Mouse (Mus musculus) forebrain, embryonic 11.5 days (tissue): ENCODE results near the gene Vamp5. TPM values are rescaled to one million over a fixed set of nuclear protein-coding genes. Genes with fewer than 3 reads are reported as not detected.

Experiments
- ATAC-seq: fragments of 200-750 bp; cut with Nextera tagmentation; replicated peaks from 2 replicates; pipeline ENCODE4 v1.8.0; 2017; ENCODE audit warnings: moderate TSS enrichment; ENCODE audit not compliant: low FRiP score
- DNase-seq: peaks from one replicate; pipeline ENCODE4 v3.0.0-alpha.2; 2017; ENCODE audit warnings: low spot score
- H3K27ac ChIP-seq: fragments of 300-500 bp; sonication (generic); 2 replicates; pipeline ENCODE4 v1.5.1; 2014; ENCODE audit warnings: low read depth, low read length
- H3K27me3 ChIP-seq: fragments of 300-500 bp; sonication (generic); 2 replicates; pipeline ENCODE4 v1.6.1; 2014; ENCODE audit warnings: mild to moderate bottlenecking, low read length, mixed read lengths; ENCODE audit not compliant: control insufficient read depth, insufficient read depth
- H3K36me3 ChIP-seq: fragments of 300-500 bp; sonication (generic); 2 replicates; pipeline ENCODE4 v1.6.1; 2014; ENCODE audit warnings: mild to moderate bottlenecking, low read length, moderate library complexity, mixed read lengths; ENCODE audit not compliant: control insufficient read depth, insufficient read depth
- H3K4me1 ChIP-seq: fragments of 300-500 bp; sonication (generic); replicated peaks from 2 replicates; pipeline ENCODE4 v1.6.1; 2014; ENCODE audit warnings: low read length, mixed read lengths; ENCODE audit not compliant: control insufficient read depth, insufficient read depth
- H3K4me2 ChIP-seq: fragments of 300-500 bp; sonication (generic); 2 replicates; pipeline ENCODE4 v1.6.1; 2014; ENCODE audit warnings: low read depth, mild to moderate bottlenecking, low read length, moderate library complexity, mixed read lengths; ENCODE audit not compliant: severe bottlenecking
- H3K4me3 ChIP-seq: fragments of 300-500 bp; sonication (generic); 2 replicates; pipeline ENCODE4 v1.5.1; 2014; ENCODE audit warnings: low read depth, low read length
- H3K9ac ChIP-seq: fragments of 300-500 bp; sonication (generic); 2 replicates; pipeline ENCODE4 v1.6.1; 2014; ENCODE audit warnings: low read length
- H3K9me3 ChIP-seq: fragments of 300-500 bp; sonication (generic); 2 replicates; pipeline ENCODE4 v1.6.1; 2016; ENCODE audit warnings: low read length, mixed read lengths; ENCODE audit not compliant: control insufficient read depth
- WGBS: fragments of 180-500 bp; shearing (Covaris S2); extraction: QIAGEN DNeasy Blood & Tissue Kit; methylation state at CpG from one replicate; pipeline ENCODE4 v1.1.7; 2014; 5-methylcytosine and 5-hydroxymethylcytosine counted together
- polyA plus RNA-seq: library from polyadenylated mRNA; unstranded; fragments of >200 nt; fragmentation: Nextera tagmentation; extraction: Ambion mirVana; gene quantifications from 2 replicates; pipeline ENCODE4 v1.2.1, GENCODE M21; 2014

The Vamp5 gene
- polyA plus RNA-seq, 1 experiment from 2014 or later = 8.1 TPM

- Histone ChIP-seq H3K4me2 (no peak overlapping the region), H3K27ac (no peak overlapping the region), H3K9ac (no peak overlapping the region), H3K27me3 (no peaks in the 10 kb centered on the region), H3K36me3 (no peaks in the 10 kb centered on the region; the same call in 1 of the 2 replicates), H3K9me3 (no peaks in the 10 kb centered on the region), H3K4me3 (no peak overlapping the region), H3K4me1 (peaks cover 6% of the 10 kb centered on the region; the same call in 1 of the 2 replicates)
- WGBS = 90% methylated on average over 5 of the region's 5 CpGs
- DNase-seq (no peak), ATAC-seq (no peak)
Measured at GRCm38 (mm10) chr6:72357164-72358079, 22.8 kb downstream of the Vamp5 start.

- ATAC-seq = peak; percentile 4; the same call in 1 of the 2 replicates
- DNase-seq = no peak
- H3K27ac ChIP-seq = no peak overlapping the region
- peak overlapping the region; percentile 96 for H3K4me2 ChIP-seq
- H3K9me3 ChIP-seq = no peaks in the 10 kb centered on the region
- H3K36me3 ChIP-seq = no peaks in the 10 kb centered on the region; the same call in 1 of the 2 replicates
- peak overlapping the region; percentile 66; the same call in 1 of the 2 replicates for H3K9ac ChIP-seq
- H3K4me3 ChIP-seq = peak overlapping the region; percentile 49
- WGBS = 38% methylated on average over 8 of the region's 8 CpGs
- no peaks in the 10 kb centered on the region for H3K27me3 ChIP-seq
- H3K4me1 ChIP-seq = peaks cover 8% of the 10 kb centered on the region; the same call in 1 of the 2 replicates
Measured at GRCm38 (mm10) chr6:72356001-72356532, 24.2 kb downstream of the Vamp5 start.

GRCm38 (mm10) chr6:72355066-72355911 lies 25.0 kb downstream of the Vamp5 start, which contains the start of gene Tmem150a:
Gene Tmem150a (plus strand): TSS chr6:72355447.
- DNase-seq = peak; percentile 86
- no peaks in the 10 kb centered on the region for H3K9me3 ChIP-seq
- peak within 1 kb of the TSS; percentile 66 for H3K9ac ChIP-seq
- WGBS = 1% methylated on average over 63 of the region's 71 CpGs
- peak within 1 kb of the TSS; percentile 49 for H3K4me3 ChIP-seq
- H3K27me3 ChIP-seq = no peaks in the 10 kb centered on the region
- no peak within 1 kb of the TSS for H3K27ac ChIP-seq
- H3K36me3 ChIP-seq = no peaks in the 10 kb centered on the region; the same call in 1 of the 2 replicates
- peak; percentile 84 for ATAC-seq
- peaks cover 8% of the 10 kb centered on the region; the same call in 1 of the 2 replicates for H3K4me1 ChIP-seq
- H3K4me2 ChIP-seq = peak within 1 kb of the TSS; percentile 96

DNA sequence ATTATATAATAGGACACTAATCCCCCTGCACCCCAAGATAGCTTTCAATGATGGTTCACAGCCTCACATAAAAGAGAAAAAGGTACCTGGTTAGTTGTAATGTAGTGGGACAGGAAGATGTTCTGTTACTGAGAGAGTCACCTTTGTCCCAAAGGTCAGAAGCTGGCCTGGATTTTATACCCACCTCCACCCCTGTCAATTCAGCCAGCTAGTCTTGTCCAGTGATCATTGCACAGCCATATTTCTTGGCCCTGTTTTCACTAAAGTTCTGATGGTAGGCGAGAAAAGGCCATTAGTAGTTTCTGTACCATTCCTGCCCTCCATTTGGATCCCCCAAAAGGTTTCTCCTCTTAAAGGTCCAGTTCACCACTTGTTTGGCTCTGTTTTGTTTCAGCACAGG lies 26.2 kb downstream of the Vamp5 start:
- H3K27me3 ChIP-seq = no peaks in the 10 kb centered on the region
- 67% methylated on average over 1 of the region's 1 CpGs for WGBS
- H3K9ac ChIP-seq = no peak overlapping the region
- DNase-seq = no peak
- H3K27ac ChIP-seq = no peak overlapping the region
- no peak for ATAC-seq
- H3K4me3 ChIP-seq = no peak overlapping the region
- H3K4me1 ChIP-seq = peaks cover 8% of the 10 kb centered on the region; the same call in 1 of the 2 replicates
- H3K9me3 ChIP-seq = no peaks in the 10 kb centered on the region
- peaks cover 6% of the 10 kb centered on the region; the same call in 1 of the 2 replicates for H3K36me3 ChIP-seq
- no peak overlapping the region for H3K4me2 ChIP-seq

GRCm38 (mm10) chr6:72352636-72353405 lies 27.4 kb downstream of the Vamp5 start:
- H3K4me1 ChIP-seq = peaks cover 10% of the 10 kb centered on the region; the same call in 1 of the 2 replicates
- no peaks in the 10 kb centered on the region for H3K27me3 ChIP-seq
- no peak overlapping the region for H3K27ac ChIP-seq
- H3K9ac ChIP-seq = no peak overlapping the region
- 70% methylated on average over 5 of the region's 5 CpGs for WGBS
- DNase-seq (no peak), ATAC-seq (no peak)
- H3K9me3 ChIP-seq = no peaks in the 10 kb centered on the region
- peaks cover 6% of the 10 kb centered on the region; the same call in 1 of the 2 replicates for H3K36me3 ChIP-seq
- no peak overlapping the region for H3K4me3 ChIP-seq
- no peak overlapping the region for H3K4me2 ChIP-seq

DNA sequence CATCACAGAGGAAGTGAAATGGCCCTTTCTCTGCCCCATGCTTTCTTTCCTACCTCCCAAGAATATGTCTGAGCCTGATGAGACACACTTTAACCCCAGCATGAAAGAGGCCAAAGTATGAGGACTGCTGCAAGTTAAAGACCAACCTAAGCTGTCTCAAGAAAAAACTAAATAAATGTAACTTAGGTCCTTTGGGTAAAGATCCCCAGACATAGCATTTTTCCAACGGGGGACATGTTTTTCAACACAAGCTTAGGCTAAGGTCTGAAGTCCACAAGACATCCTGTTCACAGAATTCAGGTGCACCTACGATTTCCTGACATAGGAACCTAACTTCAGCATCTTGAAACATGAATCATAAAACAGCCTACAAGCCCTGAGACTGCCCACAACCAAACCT lies 30.1 kb downstream of the Vamp5 start:
- no peak overlapping the region for H3K4me3 ChIP-seq
- no peak overlapping the region for H3K27ac ChIP-seq
- H3K27me3 ChIP-seq = no peaks in the 10 kb centered on the region
- H3K36me3 ChIP-seq = peaks cover 6% of the 10 kb centered on the region; the same call in 1 of the 2 replicates
- no peak overlapping the region for H3K9ac ChIP-seq
- H3K9me3 ChIP-seq = no peaks in the 10 kb centered on the region
- 90% methylated on average over 2 of the region's 2 CpGs for WGBS
- H3K4me1 ChIP-seq = peaks cover 9% of the 10 kb centered on the region; the same call in 1 of the 2 replicates
- no peak overlapping the region for H3K4me2 ChIP-seq
- DNase-seq (no peak), ATAC-seq (no peak)

- 81% methylated on average over 10 of the region's 10 CpGs for WGBS
- Histone ChIP-seq H3K4me1 (peaks cover 6% of the 10 kb centered on the region; the same call in 1 of the 2 replicates), H3K4me3 (no peak overlapping the region), H3K27ac (no peak overlapping the region), H3K9me3 (no peaks in the 10 kb centered on the region), H3K27me3 (no peaks in the 10 kb centered on the region), H3K36me3 (peaks cover 6% of the 10 kb centered on the region; the same call in 1 of the 2 replicates), H3K4me2 (peak overlapping the region; percentile 89; the same call in 1 of the 2 replicates), H3K9ac (no peak overlapping the region)
- DNase-seq = no peak
- ATAC-seq = no peak
Measured at GRCm38 (mm10) chr6:72348411-72348810, 31.9 kb downstream of the Vamp5 start.
